Mouse (Mus musculus) layer of hippocampus, adult 9-11 months (tissue): ENCODE measurements around the gene Larp6.

ENCODE experiments used
- DNase-seq: peaks from one replicate; pipeline ENCODE4 v3.0.0; 2022

Larp6 gene

DNA sequence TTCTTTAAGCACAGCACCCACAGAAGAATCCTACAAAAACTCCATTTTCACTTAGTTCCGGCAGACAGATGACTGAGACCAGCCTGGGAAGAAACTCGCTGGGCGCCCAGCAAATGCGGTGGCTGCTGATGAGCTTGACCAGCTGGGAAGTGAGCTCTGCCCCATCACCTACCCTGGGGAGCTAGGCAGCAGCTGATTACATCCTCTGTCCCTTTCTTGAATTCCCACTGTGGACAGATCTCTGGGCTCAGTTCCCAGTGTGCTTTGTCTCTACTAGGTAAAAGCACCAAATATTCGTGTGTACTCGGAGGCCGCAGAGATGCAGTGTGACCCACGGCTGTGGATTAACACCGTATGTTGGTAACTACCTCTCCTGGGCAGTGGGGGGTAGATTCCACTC lies 55.6 kb downstream of the Larp6 start:
- no peak for DNase-seq

DNA sequence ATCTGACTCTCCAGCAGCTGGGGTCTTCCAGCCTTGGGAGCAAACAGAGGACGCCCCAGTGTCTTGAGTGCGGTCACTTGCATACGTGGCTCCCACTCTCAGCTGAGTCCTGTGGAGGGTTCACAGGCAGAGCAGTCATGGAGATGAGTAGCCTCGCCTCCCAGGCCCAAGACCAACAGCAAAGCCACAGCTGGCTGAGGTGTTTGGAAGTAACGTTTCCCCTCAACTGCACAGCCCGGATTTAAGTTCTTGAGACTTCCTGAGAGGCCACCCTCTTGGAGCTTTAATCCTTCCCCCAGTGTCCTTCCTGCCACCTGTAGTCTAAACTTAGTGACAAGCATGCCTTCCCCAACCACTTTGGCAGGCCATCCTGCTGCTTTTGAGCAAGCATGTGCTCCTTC lies 56.9 kb downstream of the Larp6 start:
- no peak for DNase-seq

DNA sequence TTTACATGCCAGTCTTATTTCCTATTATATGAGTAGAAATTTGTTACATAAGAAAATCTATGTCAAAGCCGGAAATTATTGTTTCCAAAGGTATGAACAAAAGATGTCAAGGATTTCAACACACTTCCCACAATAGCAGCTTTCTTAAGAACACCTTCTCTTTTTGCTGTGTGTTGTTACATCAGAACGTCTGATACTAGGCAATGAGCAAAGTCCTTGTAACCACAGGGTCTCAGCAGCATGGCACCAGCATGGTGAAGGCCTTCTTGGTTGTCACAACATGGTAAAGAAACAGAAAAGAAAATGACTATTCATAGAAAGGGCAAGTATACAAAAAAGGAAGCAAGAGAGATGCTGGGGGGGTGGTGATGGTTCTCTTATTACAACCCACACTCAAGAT lies 60.9 kb downstream of the Larp6 start:
- DNase-seq = no peak

DNA sequence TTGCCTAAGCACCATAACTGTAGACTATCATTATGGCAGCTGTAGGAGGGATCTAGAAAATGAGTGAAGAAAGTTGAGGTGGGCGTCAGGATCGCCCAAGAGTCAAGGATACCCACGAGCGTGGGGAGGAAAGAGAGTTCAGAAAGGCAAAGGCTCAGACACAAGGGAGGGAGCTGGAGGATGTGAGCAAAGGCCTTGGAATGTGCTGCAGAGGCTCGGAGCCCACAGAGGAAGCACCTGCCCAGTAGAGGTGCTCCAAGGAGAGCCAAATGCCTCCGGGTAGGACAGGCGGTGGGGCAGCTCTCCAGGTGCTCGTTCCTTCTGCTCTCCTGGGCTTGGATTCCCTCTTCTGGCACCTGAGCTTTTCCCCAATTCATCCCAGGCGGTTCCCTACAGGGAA lies 64.1 kb downstream of the Larp6 start:
- DNase-seq = no peak

GRCm38 (mm10) chr9:60782057-60782789 lies 69.4 kb downstream of the Larp6 start:
- DNase-seq = no peak

DNA sequence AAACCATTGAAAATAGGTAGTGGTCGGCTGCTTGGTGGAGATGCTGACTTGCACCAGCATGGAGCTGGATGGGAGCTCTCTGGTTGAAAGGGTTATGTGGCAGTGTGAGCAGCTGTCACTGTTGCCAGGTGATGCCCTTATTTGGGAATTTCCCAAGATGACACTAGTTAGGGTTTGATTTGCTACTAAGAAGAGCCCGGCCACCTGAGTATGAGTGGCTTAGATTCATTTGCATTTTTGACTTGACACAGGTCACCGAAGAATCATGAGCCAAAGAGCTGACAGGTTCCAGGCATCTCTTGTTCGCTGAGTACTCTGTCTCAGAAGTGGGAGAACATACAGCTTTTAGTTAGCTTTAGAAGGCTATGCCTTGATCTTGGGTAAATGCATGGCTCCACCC lies 72.3 kb downstream of the Larp6 start:
- DNase-seq = no peak

DNA sequence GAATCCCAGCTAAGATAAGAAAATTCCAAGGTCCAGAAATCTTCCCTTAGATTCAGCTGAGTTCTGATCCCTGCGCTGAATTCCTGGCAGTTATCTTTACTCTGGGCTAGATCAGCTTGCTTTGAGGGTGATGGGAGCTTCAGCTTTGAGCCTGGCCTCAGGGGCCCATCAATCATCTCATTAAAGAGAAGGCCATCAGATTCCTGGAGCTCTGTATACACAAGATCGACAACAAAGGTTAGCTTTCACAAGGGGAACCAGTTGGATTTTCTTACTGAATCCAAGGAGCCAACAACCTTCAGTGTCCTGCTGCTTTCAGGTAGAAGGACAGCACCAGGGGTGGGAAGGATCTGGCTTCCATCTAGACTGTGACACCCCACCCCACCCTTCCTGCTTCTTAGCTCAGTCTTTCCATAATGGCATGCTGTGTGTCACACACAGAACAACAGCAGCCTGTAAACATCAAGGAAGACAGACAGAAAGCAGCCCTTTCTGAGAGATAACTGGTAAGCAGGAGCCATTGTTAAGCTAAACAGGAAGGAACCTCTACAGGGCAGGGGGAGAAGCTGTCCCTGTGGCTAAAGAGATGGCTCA lies 74.8 kb downstream of the Larp6 start:
- DNase-seq = no peak
